Mouse (Mus musculus): ENCODE measurements at regions not wholly inside any gene's neighbourhood (a gene's known extent, or its start where the extent isn't known, plus 50 kb on each side); places are given as distances from the start of the nearest gene placed in this dataset.

DNA sequence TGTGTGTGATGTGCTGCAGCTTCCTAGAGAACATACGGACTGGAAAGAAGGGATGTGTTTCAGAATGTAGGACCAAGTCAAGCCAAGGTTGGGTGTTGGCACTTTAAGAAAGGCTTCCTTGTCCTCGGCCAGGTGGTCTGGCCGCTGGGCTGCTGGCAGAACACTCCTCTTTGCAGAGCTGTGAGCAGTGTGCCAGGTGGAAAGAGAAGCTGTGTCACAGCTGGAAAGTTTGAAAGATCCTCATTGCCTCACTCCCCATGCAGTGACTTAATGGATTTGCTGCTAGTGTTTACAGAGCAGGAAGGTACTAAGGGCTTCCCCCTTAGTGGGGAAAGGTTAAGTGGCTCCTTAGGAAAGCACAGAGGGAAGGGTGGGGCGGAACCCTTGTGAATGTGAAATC is 269.2 kb upstream of the Ptger4 start:
- H3K4me3 ChIP-seq (replicated peaks): no peak overlapping the region
- H3K27me3 ChIP-seq (replicated peaks): no peaks in the 10 kb centered on the region
- 67% methylated on average over 4 of the region's 4 CpGs for WGBS
- no peaks in the 10 kb centered on the region for H3K9me3 ChIP-seq (replicated peaks)
- H3K4me1 ChIP-seq: no peaks in the 10 kb centered on the region
- no peak overlapping the region for H3K27ac ChIP-seq (replicated peaks)
- no peaks in the 10 kb centered on the region for H3K36me3 ChIP-seq
- H3K9ac ChIP-seq (replicated peaks): no peak overlapping the region
- no peak overlapping the region for H3K4me2 ChIP-seq
- ATAC-seq (ENCODE audit: low FRiP score): no peak

GRCm38 (mm10) chr15:5514217-5514616 is 270.2 kb upstream of the Ptger4 start:
- no peak overlapping the region for H3K4me3 ChIP-seq (replicated peaks)
- no peak for ATAC-seq (ENCODE audit: low FRiP score)
- WGBS: 63% methylated on average over 4 of the region's 4 CpGs

DNA sequence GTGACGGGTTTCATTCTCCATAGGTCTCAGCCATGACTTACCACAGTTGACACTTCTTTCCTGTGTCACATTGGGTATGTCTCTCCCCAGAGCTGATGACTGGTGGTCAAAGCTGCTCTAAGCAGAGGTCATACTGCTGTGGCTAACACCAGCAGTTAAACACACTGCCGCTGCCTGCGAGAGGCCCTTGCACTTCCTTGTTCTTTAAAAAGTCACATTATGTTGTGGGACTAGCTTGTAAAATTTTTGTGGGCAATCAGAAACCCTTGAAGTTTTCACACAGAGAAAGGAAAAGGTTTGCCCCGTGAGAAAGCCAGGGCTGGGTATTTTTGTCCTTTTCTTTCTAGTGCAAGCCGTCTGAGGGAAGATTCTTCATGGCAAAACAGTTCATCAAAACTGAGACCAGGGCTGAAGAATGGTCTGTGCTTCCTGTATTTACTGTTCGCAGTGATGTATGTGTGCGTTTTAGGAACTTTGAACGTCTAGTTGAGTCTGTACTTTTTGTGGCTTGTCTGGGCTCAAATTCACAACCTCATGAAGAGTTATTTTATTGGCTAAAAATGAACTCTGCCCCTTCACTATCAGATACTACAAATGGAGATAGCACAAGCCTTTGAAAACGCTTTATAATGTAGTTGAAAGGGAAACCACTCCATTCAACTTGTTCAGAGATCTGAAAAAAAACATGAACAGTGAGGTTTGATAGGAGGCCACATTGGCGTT is 273.4 kb upstream of the Ptger4 start:
- H3K27me3 ChIP-seq (replicated peaks): no peaks in the 10 kb centered on the region
- no peak overlapping the region for H3K27ac ChIP-seq (replicated peaks)
- ATAC-seq (ENCODE audit: low FRiP score): no peak
- no peaks in the 10 kb centered on the region for H3K4me1 ChIP-seq
- WGBS: 82% methylated on average over 10 of the region's 10 CpGs
- H3K9ac ChIP-seq (replicated peaks): no peak overlapping the region
- no peak overlapping the region for H3K4me2 ChIP-seq
- no peak overlapping the region for H3K4me3 ChIP-seq (replicated peaks)
- H3K36me3 ChIP-seq: no peaks in the 10 kb centered on the region
- no peaks in the 10 kb centered on the region for H3K9me3 ChIP-seq (replicated peaks)

More at GRCm38 (mm10) chr15:5514217-5514616, 270.2 kb upstream of the Ptger4 start:
- Histone ChIP-seq H3K4me2 (no peak overlapping the region), H3K27me3 (replicated peaks) (no peaks in the 10 kb centered on the region), H3K36me3 (no peaks in the 10 kb centered on the region), H3K9ac (replicated peaks) (no peak overlapping the region), H3K27ac (replicated peaks) (no peak overlapping the region), H3K9me3 (replicated peaks) (no peaks in the 10 kb centered on the region), H3K4me1 (no peaks in the 10 kb centered on the region)

- Histone ChIP-seq H3K36me3 (no peaks in the 10 kb centered on the region), H3K9ac (replicated peaks) (no peak overlapping the region), H3K27me3 (replicated peaks) (no peaks in the 10 kb centered on the region), H3K4me3 (replicated peaks) (no peak overlapping the region), H3K9me3 (replicated peaks) (no peaks in the 10 kb centered on the region), H3K4me2 (no peak overlapping the region), H3K4me1 (no peaks in the 10 kb centered on the region), H3K27ac (replicated peaks) (no peak overlapping the region)
- ATAC-seq (ENCODE audit: low FRiP score): no peak
- 94% methylated on average over 2 of the region's 2 CpGs for WGBS
Observed at GRCm38 (mm10) chr15:5519552-5519951, 275.6 kb upstream of the Ptger4 start.

GRCm38 (mm10) chr15:5519997-5520396 is 276.0 kb upstream of the Ptger4 start:
- Histone ChIP-seq H3K4me1 (no peaks in the 10 kb centered on the region), H3K9me3 (replicated peaks) (no peaks in the 10 kb centered on the region), H3K27ac (replicated peaks) (no peak overlapping the region), H3K27me3 (replicated peaks) (no peaks in the 10 kb centered on the region), H3K4me2 (no peak overlapping the region), H3K36me3 (no peaks in the 10 kb centered on the region), H3K4me3 (replicated peaks) (no peak overlapping the region), H3K9ac (replicated peaks) (no peak overlapping the region)
- no peak for ATAC-seq (ENCODE audit: low FRiP score)
- WGBS: 89% methylated on average over 1 of the region's 1 CpGs

- H3K36me3 ChIP-seq: no peaks in the 10 kb centered on the region
- H3K4me3 ChIP-seq (replicated peaks): no peak overlapping the region
- no peaks in the 10 kb centered on the region for H3K27me3 ChIP-seq (replicated peaks)
- ATAC-seq (ENCODE audit: low FRiP score): no peak
- 88% methylated on average over 6 of the region's 6 CpGs for WGBS
- H3K4me1 ChIP-seq: no peaks in the 10 kb centered on the region
- no peaks in the 10 kb centered on the region for H3K9me3 ChIP-seq (replicated peaks)
- no peak overlapping the region for H3K4me2 ChIP-seq
- no peak overlapping the region for H3K27ac ChIP-seq (replicated peaks)
- no peak overlapping the region for H3K9ac ChIP-seq (replicated peaks)
Observed at GRCm38 (mm10) chr15:5528619-5529018, 284.6 kb upstream of the Ptger4 start.

DNA sequence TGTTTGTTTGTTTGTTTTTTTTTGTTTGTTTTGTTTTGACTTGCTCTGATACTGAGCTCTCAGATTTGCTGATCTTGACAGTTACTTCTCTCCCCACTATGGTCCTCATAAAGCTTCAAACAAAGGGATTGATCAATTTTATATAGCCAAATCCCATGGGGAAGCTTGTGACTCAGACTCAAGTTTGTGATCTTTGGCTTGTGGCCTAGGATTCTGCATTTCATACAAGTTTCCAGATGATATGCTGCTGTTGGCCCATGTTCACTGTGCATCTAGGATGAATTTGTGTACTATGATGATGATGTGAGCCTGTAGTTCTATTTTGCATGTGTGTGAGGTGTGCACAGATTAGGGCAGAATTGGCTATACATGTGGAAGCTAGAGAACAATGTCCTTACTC is 289.7 kb upstream of the Ptger4 start:
- H3K4me3 ChIP-seq (replicated peaks): no peak overlapping the region
- H3K27ac ChIP-seq (replicated peaks): no peak overlapping the region
- no peaks in the 10 kb centered on the region for H3K9me3 ChIP-seq (replicated peaks)
- no peak overlapping the region for H3K4me2 ChIP-seq
- H3K36me3 ChIP-seq: no peaks in the 10 kb centered on the region
- H3K27me3 ChIP-seq (replicated peaks): no peaks in the 10 kb centered on the region
- no peak for ATAC-seq (ENCODE audit: low FRiP score)
- H3K4me1 ChIP-seq: no peaks in the 10 kb centered on the region
- H3K9ac ChIP-seq (replicated peaks): no peak overlapping the region

GRCm38 (mm10) chr15:5537432-5537831 is 293.4 kb upstream of the Ptger4 start:
- H3K36me3 ChIP-seq: no peaks in the 10 kb centered on the region
- no peaks in the 10 kb centered on the region for H3K4me1 ChIP-seq
- H3K27me3 ChIP-seq (replicated peaks): no peaks in the 10 kb centered on the region
- no peak for ATAC-seq (ENCODE audit: low FRiP score)
- no peak overlapping the region for H3K4me2 ChIP-seq
- 67% methylated on average over 2 of the region's 2 CpGs for WGBS
- H3K9ac ChIP-seq (replicated peaks): no peak overlapping the region
- no peak overlapping the region for H3K27ac ChIP-seq (replicated peaks)
- H3K4me3 ChIP-seq (replicated peaks): no peak overlapping the region
- no peaks in the 10 kb centered on the region for H3K9me3 ChIP-seq (replicated peaks)

DNA sequence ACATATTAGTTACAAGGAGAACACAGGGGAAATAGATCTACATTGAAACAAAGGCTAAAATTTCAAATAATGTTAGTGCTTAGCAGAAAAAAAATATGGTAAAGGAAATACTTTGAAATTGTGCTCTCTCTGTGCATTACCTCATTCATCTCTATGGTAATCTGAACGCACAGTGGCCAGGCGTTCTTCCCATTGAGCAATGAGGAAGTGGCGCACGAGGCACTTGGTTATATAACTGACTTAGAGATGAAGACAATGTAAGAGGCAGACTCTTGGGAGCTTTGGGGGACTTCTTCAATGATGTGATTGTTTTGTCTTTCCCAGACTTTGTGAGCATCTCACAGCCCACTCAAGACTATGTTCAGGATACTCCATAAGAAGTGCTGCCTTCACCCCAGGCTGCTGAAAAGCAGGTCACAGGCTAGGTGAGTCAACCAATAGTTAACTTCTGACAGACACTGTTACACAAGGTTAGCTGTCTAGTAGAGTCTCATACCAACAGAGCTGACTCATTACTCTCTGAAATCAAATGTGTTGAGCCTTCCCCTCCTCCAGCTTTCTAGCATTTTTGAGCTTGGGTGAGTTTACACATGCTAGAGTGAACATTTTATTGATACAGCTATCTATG is 295.4 kb upstream of the Ptger4 start:
- Histone ChIP-seq H3K4me3 (replicated peaks) (no peak overlapping the region), H3K4me2 (no peak overlapping the region), H3K9me3 (replicated peaks) (no peaks in the 10 kb centered on the region), H3K9ac (replicated peaks) (no peak overlapping the region), H3K27me3 (replicated peaks) (no peaks in the 10 kb centered on the region), H3K36me3 (no peaks in the 10 kb centered on the region), H3K27ac (replicated peaks) (no peak overlapping the region), H3K4me1 (no peaks in the 10 kb centered on the region)
- WGBS: 89% methylated on average over 4 of the region's 4 CpGs
- ATAC-seq (ENCODE audit: low FRiP score): no peak

- H3K9ac ChIP-seq (replicated peaks): no peak overlapping the region
- 83% methylated on average over 4 of the region's 4 CpGs for WGBS
- H3K27me3 ChIP-seq (replicated peaks): no peaks in the 10 kb centered on the region
- H3K9me3 ChIP-seq (replicated peaks): no peaks in the 10 kb centered on the region
- no peaks in the 10 kb centered on the region for H3K36me3 ChIP-seq
- no peak overlapping the region for H3K4me2 ChIP-seq
- no peak for ATAC-seq (ENCODE audit: low FRiP score)
- no peak overlapping the region for H3K27ac ChIP-seq (replicated peaks)
- no peaks in the 10 kb centered on the region for H3K4me1 ChIP-seq
- no peak overlapping the region for H3K4me3 ChIP-seq (replicated peaks)
Observed at GRCm38 (mm10) chr15:5554526-5554925, 310.5 kb upstream of the Ptger4 start.

DNA sequence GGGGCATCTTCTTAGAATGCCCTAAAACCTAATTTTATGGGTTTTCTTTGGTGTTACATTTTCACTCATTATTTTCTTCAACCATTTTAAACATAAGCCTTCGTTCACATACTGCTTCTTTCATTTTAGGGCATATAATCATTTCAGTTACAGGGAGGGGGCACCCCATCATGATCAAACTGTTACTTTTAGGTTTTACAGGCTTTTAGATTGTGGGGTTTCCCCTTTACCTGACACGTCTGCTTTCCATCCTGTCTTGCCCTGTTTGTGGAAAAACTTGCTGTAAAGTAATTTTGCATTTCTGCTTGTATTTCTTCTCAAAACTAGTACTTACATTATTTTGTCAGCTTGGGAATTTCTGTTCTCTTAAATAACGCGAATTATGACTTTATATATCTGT is 310.9 kb upstream of the Ptger4 start:
- Histone ChIP-seq H3K4me3 (replicated peaks) (no peak overlapping the region), H3K4me2 (no peak overlapping the region), H3K9ac (replicated peaks) (no peak overlapping the region), H3K36me3 (no peaks in the 10 kb centered on the region), H3K4me1 (no peaks in the 10 kb centered on the region), H3K27me3 (replicated peaks) (no peaks in the 10 kb centered on the region), H3K9me3 (replicated peaks) (no peaks in the 10 kb centered on the region), H3K27ac (replicated peaks) (no peak overlapping the region)
- 88% methylated on average over 4 of the region's 4 CpGs for whole genome bisulfite sequencing
- no peak for ATAC-seq (ENCODE audit: low FRiP score)

DNA sequence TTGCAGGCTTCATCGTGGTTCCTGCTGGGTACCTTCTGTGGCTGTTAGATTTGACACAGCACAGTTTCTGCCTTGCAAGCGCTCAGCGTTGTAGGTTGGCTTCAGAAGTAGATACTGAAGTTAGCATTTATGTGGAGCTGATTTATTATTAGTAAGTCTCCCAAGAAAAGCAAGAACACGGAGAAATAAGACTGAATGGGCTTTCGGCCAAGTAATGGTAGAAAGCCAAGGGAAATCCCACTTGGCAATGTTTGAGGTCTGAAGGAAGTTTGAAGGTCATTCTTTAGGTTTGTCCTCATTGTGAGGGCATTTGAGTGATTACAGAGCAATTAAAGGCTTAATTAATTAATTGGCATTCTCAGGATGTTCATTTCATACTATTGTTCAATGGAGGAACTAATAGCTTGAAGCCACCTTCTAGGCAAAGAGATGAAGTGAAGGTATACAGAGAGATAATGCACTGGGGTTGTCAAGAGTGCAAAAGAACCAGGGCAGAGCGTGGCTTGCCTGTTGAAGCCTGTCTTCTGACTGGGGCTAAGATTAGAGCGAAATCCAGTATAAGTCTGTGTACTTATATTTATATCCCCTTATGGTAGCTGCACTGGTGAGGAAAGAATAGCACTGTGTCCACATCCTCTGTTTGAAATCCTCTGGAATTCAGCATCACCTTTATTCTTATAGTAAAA is 311.5 kb upstream of the Ptger4 start:
- WGBS: 76% methylated on average over 7 of the region's 7 CpGs
- no peak for ATAC-seq (ENCODE audit: low FRiP score)
- H3K4me2 ChIP-seq: no peak overlapping the region

More for the DNA sequence above, 311.5 kb upstream of the Ptger4 start:
- H3K4me3 ChIP-seq (replicated peaks): no peak overlapping the region
- no peak overlapping the region for H3K9ac ChIP-seq (replicated peaks)
- H3K27me3 ChIP-seq (replicated peaks): no peaks in the 10 kb centered on the region
- no peaks in the 10 kb centered on the region for H3K36me3 ChIP-seq
- no peak overlapping the region for H3K27ac ChIP-seq (replicated peaks)
- H3K4me1 ChIP-seq: no peaks in the 10 kb centered on the region
- H3K9me3 ChIP-seq (replicated peaks): no peaks in the 10 kb centered on the region

All from neural tube, embryonic 15.5 days (tissue).